Mouse (Mus musculus) hindbrain, embryonic 16.5 days (tissue): ENCODE data around the gene Osbp2. TPM values are rescaled to one million over a fixed set of nuclear protein-coding genes. Genes with fewer than 3 reads are reported as not detected.

Experiments
- ATAC-seq: fragments of 200-750 bp; cut with Nextera tagmentation; 2 replicates; pipeline ENCODE4 v1.8.0; 2017; ENCODE audit warnings: moderate TSS enrichment, moderate library complexity
- H3K27ac ChIP-seq: fragments of 300-500 bp; sonication (generic); 2 replicates; pipeline ENCODE4 v1.5.1; 2014; ENCODE audit warnings: low read depth, mild to moderate bottlenecking, control low read depth, low read length, moderate library complexity
- H3K27me3 ChIP-seq: fragments of 300-500 bp; sonication (generic); replicated peaks from 2 replicates; pipeline ENCODE4 v1.6.1; 2014; ENCODE audit warnings: low read length; ENCODE audit not compliant: control insufficient read depth, insufficient read depth
- H3K36me3 ChIP-seq: fragments of 300-500 bp; sonication (generic); 2 replicates; pipeline ENCODE4 v1.6.1; 2014; ENCODE audit warnings: mild to moderate bottlenecking, low read length, moderate library complexity, mixed read lengths; ENCODE audit not compliant: control insufficient read depth, insufficient read depth
- H3K4me1 ChIP-seq: fragments of 300-500 bp; sonication (generic); 2 replicates; pipeline ENCODE4 v1.6.1; 2014; ENCODE audit warnings: low read depth, low read length; ENCODE audit not compliant: control insufficient read depth, insufficient read depth
- H3K4me2 ChIP-seq: fragments of 300-500 bp; sonication (generic); 2 replicates; pipeline ENCODE4 v1.6.1; 2014; ENCODE audit warnings: mild to moderate bottlenecking, low read length, control low read depth, moderate library complexity
- H3K4me3 ChIP-seq: fragments of 300-500 bp; sonication (generic); 2 replicates; pipeline ENCODE4 v1.5.1; 2014; ENCODE audit warnings: mild to moderate bottlenecking, low read length, control low read depth, moderate library complexity
- H3K9ac ChIP-seq: fragments of 300-500 bp; sonication (generic); 2 replicates; pipeline ENCODE4 v1.6.1; 2014; ENCODE audit warnings: low read depth, mild to moderate bottlenecking, control low read depth, low read length, moderate library complexity
- H3K9me3 ChIP-seq: fragments of 300-500 bp; sonication (generic); 2 replicates; pipeline ENCODE4 v1.6.1; 2014; ENCODE audit warnings: mild to moderate bottlenecking, low read length, moderate library complexity; ENCODE audit not compliant: control insufficient read depth
- WGBS: fragments of 180-500 bp; shearing (Covaris S2); extraction: QIAGEN DNeasy Blood & Tissue Kit; methylation state at CpG from one replicate; pipeline ENCODE4 v1.1.7; 2014; 5-methylcytosine and 5-hydroxymethylcytosine counted together
- polyA plus RNA-seq: library from polyadenylated mRNA; unstranded; fragments of >200 nt; fragmentation: Nextera tagmentation; extraction: Ambion mirVana; gene quantifications from 2 replicates; pipeline ENCODE4 v1.2.1, GENCODE M21; 2015

The Osbp2 gene
- polyA plus RNA-seq, 1 experiment from 2014 or later = 34.8 TPM

- ATAC-seq = no peak
- Histone ChIP-seq H3K36me3 (no peaks in the 10 kb centered on the region), H3K27me3 (no peaks in the 10 kb centered on the region), H3K9me3 (no peaks in the 10 kb centered on the region), H3K4me3 (no peak overlapping the region), H3K4me2 (no peak overlapping the region), H3K9ac (no peak overlapping the region), H3K27ac (no peak overlapping the region), H3K4me1 (no peaks in the 10 kb centered on the region)
- 41% methylated on average over 2 of the region's 2 CpGs for WGBS
These were observed 16.1 kb upstream of the Osbp2 start for GRCm38 (mm10) chr11:3879836-3880235.

DNA sequence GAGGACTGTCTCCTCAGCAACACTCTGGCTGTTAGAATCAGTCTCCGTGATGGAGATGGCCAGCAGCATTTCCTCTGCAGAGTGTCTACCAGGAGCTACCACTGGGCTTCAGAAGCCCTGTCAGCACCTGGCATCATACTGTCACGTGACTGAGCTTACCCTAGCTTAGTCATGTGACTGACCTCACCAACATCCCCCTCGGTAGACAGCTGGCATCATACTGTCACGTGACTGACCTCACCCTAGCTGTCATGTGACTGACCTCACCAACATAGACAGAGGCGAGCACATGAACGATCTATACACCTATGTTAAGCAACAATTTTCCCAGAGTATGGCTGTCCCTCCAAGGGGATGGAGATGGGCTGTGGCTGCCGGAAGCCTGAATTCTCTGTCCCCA lies 15.0 kb upstream of the Osbp2 start:
- Histone ChIP-seq H3K36me3 (no peaks in the 10 kb centered on the region), H3K4me1 (no peaks in the 10 kb centered on the region), H3K4me3 (no peak overlapping the region), H3K9ac (no peak overlapping the region), H3K4me2 (no peak overlapping the region), H3K27ac (no peak overlapping the region), H3K27me3 (no peaks in the 10 kb centered on the region), H3K9me3 (no peaks in the 10 kb centered on the region)
- WGBS = 74% methylated on average over 7 of the region's 7 CpGs
- no peak for ATAC-seq

- H3K27me3 ChIP-seq = no peaks in the 10 kb centered on the region
- no peak overlapping the region for H3K27ac ChIP-seq
- WGBS = 78% methylated on average over 6 of the region's 6 CpGs
- ATAC-seq = no peak
- no peak overlapping the region for H3K4me2 ChIP-seq
- H3K9me3 ChIP-seq = no peaks in the 10 kb centered on the region
- H3K9ac ChIP-seq = no peak overlapping the region
- no peaks in the 10 kb centered on the region for H3K4me1 ChIP-seq
- no peaks in the 10 kb centered on the region for H3K36me3 ChIP-seq
- no peak overlapping the region for H3K4me3 ChIP-seq
These were observed 12.7 kb upstream of the Osbp2 start for GRCm38 (mm10) chr11:3876419-3876818.

GRCm38 (mm10) chr11:3864343-3864742 lies 640 bp upstream of the Osbp2 start:
- peak overlapping the region; percentile 72 for H3K4me2 ChIP-seq
- peak overlapping the region; percentile 54 for H3K4me3 ChIP-seq
- H3K9ac ChIP-seq = no peak overlapping the region
- no peaks in the 10 kb centered on the region for H3K27me3 ChIP-seq
- no peaks in the 10 kb centered on the region for H3K9me3 ChIP-seq
- H3K4me1 ChIP-seq = peaks cover 8% of the 10 kb centered on the region
- ATAC-seq = peak; percentile 44
- no peak overlapping the region for H3K27ac ChIP-seq
- H3K36me3 ChIP-seq = no peaks in the 10 kb centered on the region
- 25% methylated on average over 6 of the region's 6 CpGs for WGBS

GRCm38 (mm10) chr11:3862661-3863453 lies 846 bp downstream of the Osbp2 start:
- 76% methylated on average over 19 of the region's 19 CpGs for WGBS
- peak overlapping the region; percentile 72 for H3K4me2 ChIP-seq
- peak overlapping the region; percentile 54 for H3K4me3 ChIP-seq
- H3K27me3 ChIP-seq = no peaks in the 10 kb centered on the region
- ATAC-seq = peak; percentile 7; the same call in 1 of the 2 replicates
- no peak overlapping the region for H3K27ac ChIP-seq
- peak overlapping the region; percentile 66 for H3K9ac ChIP-seq
- H3K4me1 ChIP-seq = peaks cover 8% of the 10 kb centered on the region
- H3K9me3 ChIP-seq = no peaks in the 10 kb centered on the region
- H3K36me3 ChIP-seq = no peaks in the 10 kb centered on the region

GRCm38 (mm10) chr11:3860361-3860760 lies 3.3 kb downstream of the Osbp2 start:
- H3K9ac ChIP-seq = no peak overlapping the region
- no peak overlapping the region for H3K4me3 ChIP-seq
- no peak overlapping the region for H3K4me2 ChIP-seq
- WGBS = 75% methylated on average over 4 of the region's 4 CpGs
- peaks cover 8% of the 10 kb centered on the region for H3K4me1 ChIP-seq
- no peak for ATAC-seq
- no peak overlapping the region for H3K27ac ChIP-seq
- no peaks in the 10 kb centered on the region for H3K27me3 ChIP-seq
- no peaks in the 10 kb centered on the region for H3K9me3 ChIP-seq
- no peaks in the 10 kb centered on the region for H3K36me3 ChIP-seq

- ATAC-seq = no peak
- Histone ChIP-seq H3K4me3 (no peak overlapping the region), H3K4me2 (no peak overlapping the region), H3K36me3 (no peaks in the 10 kb centered on the region), H3K9me3 (no peaks in the 10 kb centered on the region), H3K9ac (no peak overlapping the region), H3K4me1 (peaks cover 8% of the 10 kb centered on the region), H3K27ac (no peak overlapping the region), H3K27me3 (no peaks in the 10 kb centered on the region)
- WGBS = 93% methylated on average over 4 of the region's 4 CpGs
These were observed 3.9 kb downstream of the Osbp2 start for GRCm38 (mm10) chr11:3859778-3860177.

DNA sequence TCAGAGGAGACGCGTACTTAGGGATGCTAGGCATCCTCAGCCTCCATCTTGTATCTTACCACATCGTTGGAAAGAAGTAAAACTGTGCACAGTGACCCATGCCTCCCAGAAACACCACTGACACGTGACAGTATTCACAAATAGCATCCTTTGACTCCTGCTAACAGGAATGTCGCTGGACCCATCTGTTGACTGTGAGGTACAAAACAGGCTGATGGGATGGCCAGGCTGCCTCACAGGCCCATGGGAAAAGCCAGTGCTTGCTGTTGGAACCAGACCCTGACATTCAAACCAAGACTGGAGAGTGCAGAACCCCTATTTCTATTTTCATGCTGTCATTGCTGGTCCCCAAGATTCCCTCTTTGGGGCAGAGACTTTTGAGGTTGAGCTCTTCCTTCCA lies 5.8 kb downstream of the Osbp2 start:
- ATAC-seq = no peak
- no peak overlapping the region for H3K4me3 ChIP-seq
- no peaks in the 10 kb centered on the region for H3K36me3 ChIP-seq
- H3K9me3 ChIP-seq = no peaks in the 10 kb centered on the region
- no peaks in the 10 kb centered on the region for H3K27me3 ChIP-seq
- WGBS = 73% methylated on average over 5 of the region's 5 CpGs
- H3K9ac ChIP-seq = no peak overlapping the region
- peaks cover 3% of the 10 kb centered on the region; the same call in 1 of the 2 replicates for H3K4me1 ChIP-seq
- H3K4me2 ChIP-seq = no peak overlapping the region
- H3K27ac ChIP-seq = no peak overlapping the region

- no peaks in the 10 kb centered on the region for H3K36me3 ChIP-seq
- no peaks in the 10 kb centered on the region for H3K27me3 ChIP-seq
- no peak overlapping the region for H3K27ac ChIP-seq
- H3K4me2 ChIP-seq = no peak overlapping the region
- H3K9ac ChIP-seq = no peak overlapping the region
- no peak overlapping the region for H3K4me3 ChIP-seq
- no peaks in the 10 kb centered on the region for H3K9me3 ChIP-seq
- WGBS = 88% methylated on average over 5 of the region's 5 CpGs
- no peak for ATAC-seq
- H3K4me1 ChIP-seq = peaks cover 3% of the 10 kb centered on the region; the same call in 1 of the 2 replicates
These were observed 7.9 kb downstream of the Osbp2 start for GRCm38 (mm10) chr11:3855846-3856245.
